Mouse (Mus musculus): ENCODE measurements around the gene Zfp661. TPM values are rescaled to one million over a fixed set of nuclear protein-coding genes. Genes with fewer than 3 reads are reported as not detected.

The Zfp661 gene
- 6.2 and 10.2 TPM in 2 replicates for polyA plus RNA-seq (2014; fragmentation: Nextera tagmentation; extraction: Ambion mirVana)

DNA sequence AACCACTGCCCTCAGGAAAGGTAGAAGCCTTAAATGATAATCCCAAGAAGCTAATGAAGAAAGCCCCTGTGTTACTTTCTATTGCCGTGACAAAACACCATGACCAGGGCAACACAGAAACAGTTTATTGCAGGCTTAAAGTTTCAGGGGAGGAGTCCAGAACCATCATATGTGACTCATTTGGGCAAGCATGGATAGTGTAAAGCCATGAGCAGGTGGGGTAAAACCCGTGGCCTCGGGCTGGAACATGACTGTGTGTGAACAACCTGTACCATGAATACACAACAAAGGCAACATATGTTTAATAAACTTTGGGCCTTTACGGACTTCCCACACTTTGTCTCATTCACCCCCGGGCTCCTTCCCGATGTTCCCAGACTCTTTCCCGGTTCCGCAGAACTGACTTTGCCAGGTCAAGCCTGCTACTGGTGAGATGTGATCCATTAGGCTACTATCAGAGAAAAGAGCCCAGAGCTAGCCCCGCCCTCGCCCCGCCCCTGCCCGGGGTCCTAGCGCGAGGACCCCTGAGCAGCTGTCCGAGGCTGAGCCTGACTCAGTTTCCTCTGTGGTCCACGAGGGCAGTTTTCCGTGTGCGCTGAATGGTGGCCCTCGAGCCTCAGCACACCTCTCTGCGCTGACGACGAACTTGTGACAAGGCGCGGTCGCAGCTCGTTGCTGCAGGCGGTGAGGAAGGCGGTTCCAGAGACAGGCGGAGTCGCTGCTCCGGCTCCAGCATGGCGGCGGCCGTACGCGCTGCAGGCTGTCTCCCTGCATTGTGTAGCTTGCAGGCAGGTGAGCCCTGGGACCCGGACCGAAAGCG, at the start of gene Zfp661, which contains the start of gene Mrps5:
TSS of gene Zfp661 (minus strand) at position 401 of the 820 bp plus-strand sequence.
TSS of gene Mrps5 (plus strand) at position 529 of the 820 bp plus-strand sequence.
- WGBS = 4% methylated on average over 39 of the region's 39 CpGs

DNA sequence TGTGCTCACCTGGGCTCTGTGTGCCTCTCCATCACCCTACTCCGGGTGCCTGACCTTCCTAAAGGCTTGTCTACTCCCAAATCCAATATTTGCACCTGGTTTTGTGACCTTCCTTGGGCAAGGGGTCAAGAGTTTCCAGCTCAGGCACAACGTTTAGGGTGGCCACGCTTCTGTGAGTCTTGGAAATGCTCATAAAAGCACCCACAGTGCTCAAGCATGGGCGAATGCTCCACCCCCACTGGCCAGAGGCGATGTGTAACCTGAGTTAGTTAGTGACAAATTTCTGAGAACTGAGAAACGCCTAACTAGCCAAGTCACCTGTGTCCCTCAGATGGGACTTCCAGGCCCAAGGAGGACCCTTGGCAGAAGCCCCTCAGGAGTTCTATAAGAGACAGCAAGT, 48.7 kb upstream of the Zfp661 start:
- H3K4me1 ChIP-seq (ENCODE audit: control insufficient read depth, insufficient read depth, low read length) = no peaks in the 10 kb centered on the region
- H3K27me3 ChIP-seq (ENCODE audit: control insufficient read depth, insufficient read depth, low read length) = no peaks in the 10 kb centered on the region
- no peak overlapping the region for H3K4me2 ChIP-seq (ENCODE audit: low read length)
- H3K36me3 ChIP-seq (ENCODE audit: control insufficient read depth, insufficient read depth, low read length) = no peaks in the 10 kb centered on the region
- no peak for ATAC-seq (ENCODE audit: low FRiP score, low TSS enrichment)
- H3K4me3 ChIP-seq (replicated peaks; ENCODE audit: low read depth, low read length) = no peak overlapping the region
- no peaks in the 10 kb centered on the region for H3K9me3 ChIP-seq (ENCODE audit: control insufficient read depth, low read length)
- 76% methylated on average over 6 of the region's 6 CpGs for WGBS
- H3K9ac ChIP-seq (replicated peaks; ENCODE audit: low read length) = no peak overlapping the region
- no peak overlapping the region for H3K27ac ChIP-seq (replicated peaks; ENCODE audit: low read depth, low read length)
- DNase-seq = no peak

More for the DNA sequence above, at the start of gene Zfp661, which contains the start of gene Mrps5:
- no peaks in the 10 kb centered on the region for H3K27me3 ChIP-seq (ENCODE audit: control insufficient read depth, insufficient read depth, low read length)
- H3K4me2 ChIP-seq (ENCODE audit: low read length) = peak within 1 kb of the TSS; percentile 82
- H3K4me3 ChIP-seq (replicated peaks; ENCODE audit: low read depth, low read length) = peak within 1 kb of the TSS; percentile 95
- peak within 1 kb of the TSS; percentile 95 for H3K27ac ChIP-seq (replicated peaks; ENCODE audit: low read depth, low read length)
- H3K4me1 ChIP-seq (ENCODE audit: control insufficient read depth, insufficient read depth, low read length) = peaks cover 21% of the 10 kb centered on the region
- peak; percentile 92 for DNase-seq
- H3K9me3 ChIP-seq (ENCODE audit: control insufficient read depth, low read length) = no peaks in the 10 kb centered on the region
- H3K9ac ChIP-seq (replicated peaks; ENCODE audit: low read length) = peak within 1 kb of the TSS; percentile 86
- peaks cover 8% of the 10 kb centered on the region; the same call in 1 of the 2 replicates for H3K36me3 ChIP-seq (ENCODE audit: control insufficient read depth, insufficient read depth, low read length)
- ATAC-seq (ENCODE audit: low FRiP score, low TSS enrichment) = peak; percentile 87

DNA sequence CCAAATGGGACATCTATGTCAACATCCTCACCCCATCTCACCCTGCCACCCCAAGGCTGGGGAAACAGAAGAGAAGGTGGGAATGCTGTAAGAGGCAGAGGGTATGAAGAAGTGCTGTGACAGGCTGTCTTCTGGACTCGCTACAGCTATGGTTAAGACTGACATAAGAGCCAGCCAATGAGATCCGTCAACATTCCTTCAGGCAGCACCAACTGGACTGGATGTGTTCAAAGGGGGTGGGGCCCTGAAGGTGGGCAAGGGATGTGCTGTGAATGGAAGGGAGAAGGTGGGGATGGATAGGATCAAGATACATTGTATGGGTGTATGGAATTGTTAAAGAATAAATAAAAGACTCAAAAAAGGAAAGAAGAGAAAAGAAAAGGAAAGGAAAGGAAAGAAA, 45.7 kb upstream of the Zfp661 start:
- Histone ChIP-seq H3K4me1 (ENCODE audit: control insufficient read depth, insufficient read depth, low read length) (no peaks in the 10 kb centered on the region), H3K27ac (replicated peaks; ENCODE audit: low read depth, low read length) (no peak overlapping the region), H3K4me3 (replicated peaks; ENCODE audit: low read depth, low read length) (no peak overlapping the region), H3K9me3 (ENCODE audit: control insufficient read depth, low read length) (no peaks in the 10 kb centered on the region), H3K4me2 (ENCODE audit: low read length) (no peak overlapping the region), H3K36me3 (ENCODE audit: control insufficient read depth, insufficient read depth, low read length) (no peaks in the 10 kb centered on the region), H3K27me3 (ENCODE audit: control insufficient read depth, insufficient read depth, low read length) (no peaks in the 10 kb centered on the region), H3K9ac (replicated peaks; ENCODE audit: low read length) (no peak overlapping the region)
- ATAC-seq (ENCODE audit: low FRiP score, low TSS enrichment) = no peak
- no peak for DNase-seq
- WGBS = 67% methylated on average over 2 of the region's 2 CpGs

DNA sequence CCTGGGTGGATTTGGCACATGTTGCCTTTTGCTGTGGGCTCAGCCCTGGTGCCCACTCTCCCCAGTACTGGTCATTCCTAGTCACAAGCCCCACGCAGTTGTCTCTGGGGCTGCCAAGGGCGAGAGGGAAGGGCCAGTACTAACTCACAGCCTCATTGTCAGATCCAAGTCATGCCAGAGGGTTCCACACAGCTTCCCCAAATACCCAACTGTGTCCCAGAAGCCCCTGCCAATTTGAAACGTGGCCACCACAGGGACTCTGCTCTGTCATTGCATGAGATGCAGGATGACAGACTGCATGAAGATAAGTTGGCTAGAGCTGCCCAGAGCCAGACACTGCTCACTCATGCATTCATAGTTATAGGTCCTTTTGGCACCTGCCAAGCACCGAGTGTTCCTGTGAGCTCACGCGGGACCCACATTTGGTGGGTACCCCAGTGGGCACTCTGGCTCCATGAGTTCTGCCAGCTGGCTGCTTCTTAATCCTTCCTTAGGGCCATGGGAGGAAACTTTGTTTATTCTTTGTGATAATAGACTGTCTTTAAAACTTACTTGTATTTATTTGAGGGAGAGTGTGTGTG, 41.2 kb upstream of the Zfp661 start:
- H3K36me3 ChIP-seq (ENCODE audit: control insufficient read depth, insufficient read depth, low read length) = no peaks in the 10 kb centered on the region
- WGBS = 81% methylated on average over 6 of the region's 6 CpGs
- H3K4me2 ChIP-seq (ENCODE audit: low read length) = no peak overlapping the region
- H3K4me3 ChIP-seq (replicated peaks; ENCODE audit: low read depth, low read length) = no peak overlapping the region
- no peaks in the 10 kb centered on the region for H3K4me1 ChIP-seq (ENCODE audit: control insufficient read depth, insufficient read depth, low read length)
- no peak for DNase-seq
- H3K27ac ChIP-seq (replicated peaks; ENCODE audit: low read depth, low read length) = no peak overlapping the region
- no peaks in the 10 kb centered on the region for H3K27me3 ChIP-seq (ENCODE audit: control insufficient read depth, insufficient read depth, low read length)
- H3K9ac ChIP-seq (replicated peaks; ENCODE audit: low read length) = no peak overlapping the region
- no peaks in the 10 kb centered on the region for H3K9me3 ChIP-seq (ENCODE audit: control insufficient read depth, low read length)
- ATAC-seq (ENCODE audit: low FRiP score, low TSS enrichment) = no peak

DNA sequence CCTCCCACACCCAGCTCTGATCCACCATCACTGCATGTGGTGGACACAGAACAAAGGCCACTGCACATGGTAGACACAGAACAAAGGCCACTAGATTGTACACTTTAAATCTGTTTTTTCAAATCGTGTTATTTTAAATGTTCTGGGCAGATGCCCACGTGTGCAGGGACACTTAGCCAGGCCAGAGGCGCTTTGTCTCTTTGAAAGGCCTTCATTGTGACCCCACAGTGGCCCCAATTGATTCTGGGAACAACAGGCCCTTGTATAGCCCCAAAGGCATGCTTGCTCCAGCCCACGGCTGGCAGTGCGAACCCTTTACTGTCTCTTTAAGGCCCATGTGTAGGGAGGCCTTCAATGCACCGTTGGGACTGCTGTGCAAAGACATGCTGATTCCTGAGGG, 40.5 kb upstream of the Zfp661 start:
- no peak overlapping the region for H3K9ac ChIP-seq (replicated peaks; ENCODE audit: low read length)
- 51% methylated on average over 6 of the region's 6 CpGs for WGBS
- H3K27me3 ChIP-seq (ENCODE audit: control insufficient read depth, insufficient read depth, low read length) = no peaks in the 10 kb centered on the region
- H3K4me1 ChIP-seq (ENCODE audit: control insufficient read depth, insufficient read depth, low read length) = no peaks in the 10 kb centered on the region
- H3K4me2 ChIP-seq (ENCODE audit: low read length) = no peak overlapping the region
- H3K36me3 ChIP-seq (ENCODE audit: control insufficient read depth, insufficient read depth, low read length) = no peaks in the 10 kb centered on the region
- H3K27ac ChIP-seq (replicated peaks; ENCODE audit: low read depth, low read length) = no peak overlapping the region
- no peak overlapping the region for H3K4me3 ChIP-seq (replicated peaks; ENCODE audit: low read depth, low read length)
- DNase-seq (no peak), ATAC-seq (ENCODE audit: low FRiP score, low TSS enrichment) (no peak)
- no peaks in the 10 kb centered on the region for H3K9me3 ChIP-seq (ENCODE audit: control insufficient read depth, low read length)

DNA sequence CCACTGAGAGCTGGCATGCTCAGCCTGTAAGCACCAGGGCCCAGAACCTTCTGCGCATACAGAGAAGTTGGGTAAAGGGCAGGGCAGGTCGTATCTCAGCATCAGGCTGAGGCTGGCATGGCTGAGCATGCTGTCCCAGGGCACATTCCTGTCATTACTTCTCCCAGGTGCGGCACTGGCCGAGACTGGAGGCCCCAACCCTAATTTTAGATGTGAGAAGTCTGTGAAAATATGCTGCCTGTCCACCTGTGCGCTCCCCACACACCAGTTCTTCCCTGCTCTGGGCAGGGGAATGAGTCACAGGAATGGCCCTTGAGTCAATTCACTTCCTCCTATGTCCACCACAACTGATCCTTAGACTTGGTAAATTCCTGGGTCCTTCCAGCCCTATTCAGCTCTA, 38.8 kb upstream of the Zfp661 start:
- WGBS = 77% methylated on average over 5 of the region's 5 CpGs
- H3K9me3 ChIP-seq (ENCODE audit: control insufficient read depth, low read length) = no peaks in the 10 kb centered on the region
- H3K27ac ChIP-seq (replicated peaks; ENCODE audit: low read depth, low read length) = no peak overlapping the region
- DNase-seq (no peak), ATAC-seq (ENCODE audit: low FRiP score, low TSS enrichment) (no peak)
- no peaks in the 10 kb centered on the region for H3K4me1 ChIP-seq (ENCODE audit: control insufficient read depth, insufficient read depth, low read length)
- H3K36me3 ChIP-seq (ENCODE audit: control insufficient read depth, insufficient read depth, low read length) = no peaks in the 10 kb centered on the region
- H3K9ac ChIP-seq (replicated peaks; ENCODE audit: low read length) = no peak overlapping the region
- no peak overlapping the region for H3K4me3 ChIP-seq (replicated peaks; ENCODE audit: low read depth, low read length)
- no peaks in the 10 kb centered on the region for H3K27me3 ChIP-seq (ENCODE audit: control insufficient read depth, insufficient read depth, low read length)
- no peak overlapping the region for H3K4me2 ChIP-seq (ENCODE audit: low read length)

- DNase-seq (no peak), ATAC-seq (ENCODE audit: low FRiP score, low TSS enrichment) (no peak)
- H3K4me2 ChIP-seq (ENCODE audit: low read length) = no peak overlapping the region
- H3K36me3 ChIP-seq (ENCODE audit: control insufficient read depth, insufficient read depth, low read length) = no peaks in the 10 kb centered on the region
- H3K27ac ChIP-seq (replicated peaks; ENCODE audit: low read depth, low read length) = no peak overlapping the region
- H3K4me1 ChIP-seq (ENCODE audit: control insufficient read depth, insufficient read depth, low read length) = no peaks in the 10 kb centered on the region
- H3K9ac ChIP-seq (replicated peaks; ENCODE audit: low read length) = no peak overlapping the region
- no peaks in the 10 kb centered on the region for H3K9me3 ChIP-seq (ENCODE audit: control insufficient read depth, low read length)
- WGBS = 88% methylated on average over 2 of the region's 2 CpGs
- no peak overlapping the region for H3K4me3 ChIP-seq (replicated peaks; ENCODE audit: low read depth, low read length)
- H3K27me3 ChIP-seq (ENCODE audit: control insufficient read depth, insufficient read depth, low read length) = no peaks in the 10 kb centered on the region
Measured at GRCm38 (mm10) chr2:127624786-127625185, 37.9 kb upstream of the Zfp661 start.

DNA sequence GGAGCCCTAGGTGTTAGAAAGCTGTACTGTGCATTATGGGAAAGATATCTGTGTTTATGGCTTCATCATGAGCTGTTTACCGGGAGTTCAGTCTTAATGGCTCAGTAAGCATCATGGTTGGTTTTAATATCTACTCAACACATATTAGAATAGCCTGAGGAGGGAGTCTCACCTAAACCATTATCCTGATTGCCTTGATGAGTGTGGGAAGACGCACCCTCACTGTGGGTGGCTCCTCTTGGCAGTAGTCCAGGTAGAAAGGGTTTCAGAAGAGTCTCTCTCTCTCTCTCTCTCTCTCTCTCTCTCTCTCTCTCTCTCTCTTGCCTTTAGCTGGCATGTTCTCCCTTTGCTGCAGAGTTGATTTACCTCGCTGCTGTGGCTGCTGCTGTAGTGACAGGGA, 35.2 kb upstream of the Zfp661 start:
- WGBS = 48% methylated on average over 3 of the region's 3 CpGs
- no peak for ATAC-seq (ENCODE audit: low FRiP score, low TSS enrichment)
- no peak for DNase-seq
- Histone ChIP-seq H3K27ac (replicated peaks; ENCODE audit: low read depth, low read length) (no peak overlapping the region), H3K9me3 (ENCODE audit: control insufficient read depth, low read length) (no peaks in the 10 kb centered on the region), H3K4me3 (replicated peaks; ENCODE audit: low read depth, low read length) (no peak overlapping the region), H3K27me3 (ENCODE audit: control insufficient read depth, insufficient read depth, low read length) (no peaks in the 10 kb centered on the region), H3K9ac (replicated peaks; ENCODE audit: low read length) (no peak overlapping the region), H3K4me1 (ENCODE audit: control insufficient read depth, insufficient read depth, low read length) (no peaks in the 10 kb centered on the region), H3K36me3 (ENCODE audit: control insufficient read depth, insufficient read depth, low read length) (no peaks in the 10 kb centered on the region), H3K4me2 (ENCODE audit: low read length) (no peak overlapping the region)

DNA sequence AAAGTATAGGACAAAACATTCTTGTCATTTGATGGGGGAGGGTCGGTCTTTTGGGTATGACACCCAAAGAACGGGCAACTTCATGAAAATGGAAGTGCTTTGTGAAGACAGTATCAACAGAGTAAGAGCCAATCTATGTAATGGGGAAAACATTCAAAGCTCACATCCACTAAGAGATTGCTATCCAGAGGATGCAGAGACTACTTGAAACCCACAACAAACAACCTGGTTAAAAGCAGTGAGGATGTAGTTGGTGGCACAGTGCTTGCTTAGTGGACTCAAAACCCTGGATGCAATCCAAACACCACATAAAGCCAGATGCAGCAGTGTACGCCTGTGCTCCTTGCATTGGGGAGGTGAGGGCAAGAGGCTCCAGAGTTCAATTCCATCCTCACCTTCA, 32.4 kb upstream of the Zfp661 start:
- no peak for ATAC-seq (ENCODE audit: low FRiP score, low TSS enrichment)

More for the DNA sequence above, 32.4 kb upstream of the Zfp661 start:
- Histone ChIP-seq H3K27ac (replicated peaks; ENCODE audit: low read depth, low read length) (no peak overlapping the region), H3K4me1 (ENCODE audit: control insufficient read depth, insufficient read depth, low read length) (no peaks in the 10 kb centered on the region), H3K4me2 (ENCODE audit: low read length) (no peak overlapping the region), H3K27me3 (ENCODE audit: control insufficient read depth, insufficient read depth, low read length) (no peaks in the 10 kb centered on the region), H3K9me3 (ENCODE audit: control insufficient read depth, low read length) (no peaks in the 10 kb centered on the region), H3K4me3 (replicated peaks; ENCODE audit: low read depth, low read length) (no peak overlapping the region), H3K9ac (replicated peaks; ENCODE audit: low read length) (no peak overlapping the region), H3K36me3 (ENCODE audit: control insufficient read depth, insufficient read depth, low read length) (no peaks in the 10 kb centered on the region)
- WGBS = 88% methylated on average over 3 of the region's 3 CpGs
- DNase-seq = no peak

Measured in midbrain, embryonic 14.5 days (tissue).